Mouse (Mus musculus) heart, postnatal 14 days (tissue): ENCODE results near the gene Prkaa1. TPM values are rescaled to one million over a fixed set of nuclear protein-coding genes. Genes with fewer than 3 reads are reported as not detected.
A peak's percentile ranks its signal among the peaks of the same experiment; 100 is the strongest.

Experiments used
- DNase-seq, 2 experiments: peaks; one replicate each; pipeline ENCODE4 v3.0.0; 2021 to 2022
- intact Hi-C: fragments of 180-260 bp; cut with DNase I; formaldehyde crosslinking; loops from one replicate; pipeline ENCODE4 v1.15.1; 2025
- long read RNA-seq, 2 experiments: library from polyadenylated mRNA; stranded (forward); transcript quantifications; one replicate each; pipeline ENCODE4 v2.0.0; 2021
- total RNA-seq, 2 experiments: library from RNA; stranded (reverse); gene quantifications; 2 replicates each; pipeline ENCODE4 v1.2.3; 2021

Gene Prkaa1
- total RNA-seq, result 10 to 100 TPM; 14.0 to 15.7 TPM
- long read RNA-seq, experiment 1, full-length matches to known transcripts, result 8 of 9 reads
- long read RNA-seq, experiment 1, partial matches to known transcripts, result 0 of 9 reads
- long read RNA-seq, experiment 1, other reads (novel, unspliced or antisense), result 1 of 9 reads
- long read RNA-seq, experiment 2, full-length matches to known transcripts, result 2 of 5 reads
- long read RNA-seq, experiment 2, partial matches to known transcripts, result 1 of 5 reads
- long read RNA-seq, experiment 2, other reads (novel, unspliced or antisense), result 2 of 5 reads

- DNase-seq, result peak; percentile 80 to 86
- intact Hi-C loops, result loop anchor here (1.0 to 5.0 kb wide), 2 partner anchors 26 to 44 kb away; partner anchors contain the start of gene Ttc33
Observed at GRCm38 (mm10) chr15:5143361-5144020, at the start of gene Prkaa1. Prkaa1 (plus strand) TSS chr15:5143861.

GRCm38 (mm10) chr15:5095534-5096301 lies 47.9 kb upstream of the Prkaa1 start:
- intact Hi-C loops, result no loop called here
- DNase-seq, result no peak

- intact Hi-C loops, result no loop called here
- no peak for DNase-seq
Observed at GRCm38 (mm10) chr15:5097376-5097775, 46.3 kb upstream of the Prkaa1 start.

- DNase-seq, result no peak
- intact Hi-C loops, result loop anchor here (10.0 kb wide), 1 partner anchor 1048 kb away; no protein-coding TSS in a partner anchor
Observed at GRCm38 (mm10) chr15:5102312-5102711, 41.3 kb upstream of the Prkaa1 start.

GRCm38 (mm10) chr15:5105891-5106290 lies 37.8 kb upstream of the Prkaa1 start:
- intact Hi-C loops, result loop anchor here (10.0 kb wide), 1 partner anchor 1051 kb away; no protein-coding TSS in a partner anchor
- no peak for DNase-seq

GRCm38 (mm10) chr15:5106293-5106692 lies 37.4 kb upstream of the Prkaa1 start:
- intact Hi-C loops, result loop anchor here (10.0 kb wide), 1 partner anchor 1051 kb away; no protein-coding TSS in a partner anchor
- no peak for DNase-seq

- peak; percentile 21 to 27 for DNase-seq
- intact Hi-C loops, result loop anchor here (10.0 kb wide), 1 partner anchor 1053 kb away; no protein-coding TSS in a partner anchor
Observed at GRCm38 (mm10) chr15:5107686-5108654, 35.7 kb upstream of the Prkaa1 start, which contains the start of gene Card6. Card6 (minus strand) TSS chr15:5108539.

- no peak for DNase-seq
- intact Hi-C loops, result loop anchor here (10.0 kb wide), 1 partner anchor 1054 kb away; no protein-coding TSS in a partner anchor
Observed at GRCm38 (mm10) chr15:5108655-5109040, 35.0 kb upstream of the Prkaa1 start.

GRCm38 (mm10) chr15:5112651-5113050 lies 31.0 kb upstream of the Prkaa1 start:
- intact Hi-C loops, result loop anchor here (10.0 kb wide), 1 partner anchor 1592 kb away; the partner anchor contains the start of gene Rictor
- no peak for DNase-seq

GRCm38 (mm10) chr15:5115173-5115572 lies 28.5 kb upstream of the Prkaa1 start:
- intact Hi-C loops, result loop anchor here (10.0 kb wide), 1 partner anchor 1590 kb away; the partner anchor contains the start of gene Rictor

GRCm38 (mm10) chr15:5116270-5117030 lies 27.2 kb upstream of the Prkaa1 start, which contains the start of gene Rpl37:
Rpl37 (plus strand) TSS chr15:5116645.
- intact Hi-C loops, result loop anchor here (1.0 to 10.0 kb wide), 2 partner anchors 27 to 1588 kb away; partner anchors contain the start of genes Prkaa1 and Rictor

More at GRCm38 (mm10) chr15:5115173-5115572, 28.5 kb upstream of the Prkaa1 start:
- DNase-seq, result no peak

GRCm38 (mm10) chr15:5117031-5117601 lies 26.5 kb upstream of the Prkaa1 start:
- DNase-seq, result no peak
- intact Hi-C loops, result loop anchor here (1.0 to 10.0 kb wide), 2 partner anchors 26 to 1588 kb away; partner anchors contain the start of genes Prkaa1 and Rictor

More at GRCm38 (mm10) chr15:5116270-5117030, 27.2 kb upstream of the Prkaa1 start, which contains the start of gene Rpl37:
- DNase-seq, result peak; percentile 99

GRCm38 (mm10) chr15:5118626-5119025 lies 25.0 kb upstream of the Prkaa1 start:
- intact Hi-C loops, result loop anchor here (10.0 kb wide), 1 partner anchor 1586 kb away; the partner anchor contains the start of gene Rictor
- DNase-seq, result no peak

- no peak for DNase-seq
- intact Hi-C loops, result loop anchor here (10.0 kb wide), 1 partner anchor 1586 kb away; the partner anchor contains the start of gene Rictor
Observed at GRCm38 (mm10) chr15:5119192-5119591, 24.5 kb upstream of the Prkaa1 start.

GRCm38 (mm10) chr15:5119707-5120106 lies 24.0 kb upstream of the Prkaa1 start:
- DNase-seq, result no peak
- intact Hi-C loops, result loop anchor here (10.0 kb wide), 1 partner anchor 1585 kb away; the partner anchor contains the start of gene Rictor

- intact Hi-C loops, result no loop called here
- DNase-seq, result no peak
Observed at GRCm38 (mm10) chr15:5121535-5122313, 21.9 kb upstream of the Prkaa1 start.

GRCm38 (mm10) chr15:5126456-5126855 lies 17.2 kb upstream of the Prkaa1 start:
- intact Hi-C loops, result no loop called here
- DNase-seq, result no peak
